Mouse (Mus musculus) lung, adult 2 months (tissue): Measurements from ENCODE around the gene Shroom3. TPM values are rescaled to one million over a fixed set of nuclear protein-coding genes. Genes with fewer than 3 reads are reported as not detected.
A peak's percentile ranks its signal among the peaks of the same experiment; 100 is the strongest.

Experiments
- DNase-seq: peaks from one replicate; pipeline ENCODE4 v3.0.0; 2022
- H3K4me1 ChIP-seq: fragments of 200-500 bp; 2 replicates; pipeline ENCODE4 v1.6.1; 2011; ENCODE audit warnings: low read length; ENCODE audit not compliant: control insufficient read depth, insufficient read depth
- H3K4me3 ChIP-seq: fragments of 200-500 bp; replicated peaks from 2 replicates; pipeline ENCODE3; 2011; ENCODE audit warnings: low read depth, mild to moderate bottlenecking, control low read depth, low read length; ENCODE audit errors: extremely low read depth
- CTCF ChIP-seq: fragments of 200-500 bp; IDR thresholded peaks from 2 replicates; pipeline ENCODE4 v1.5.1; 2011; ENCODE audit warnings: mild to moderate bottlenecking, low read length, control low read depth; ENCODE audit not compliant: insufficient read depth
- POLR2A ChIP-seq: fragments of 200-500 bp; IDR thresholded peaks from 2 replicates; pipeline ENCODE4 v1.6.1; 2011; ENCODE audit warnings: low read depth, mild to moderate bottlenecking, control low read depth, low read length, borderline replicate concordance; ENCODE audit errors: extremely low read depth
- WGBS: fragments of 180-500 bp; shearing (Covaris S2); methylation state at CpG from one replicate; pipeline ENCODE4 v1.1.7; 2018; 5-methylcytosine and 5-hydroxymethylcytosine counted together
- polyA plus RNA-seq: library from polyadenylated mRNA; depleted of rRNA; stranded (reverse); fragments of >200 nt; gene quantifications from 2 replicates; pipeline ENCODE4 v1.2.3, GENCODE M21; 2012

The Shroom3 gene
- polyA plus RNA-seq, 1 experiment, result 63.6 TPM

- WGBS, result 86% methylated on average over 2 of the region's 2 CpGs
- Histone ChIP-seq H3K4me3 (no peak overlapping the region), H3K4me1 (peaks cover 2% of the 10 kb centered on the region)
- TF ChIP-seq CTCF, result no peak
- no peak for TF ChIP-seq POLR2A
- DNase-seq, result no peak
Measured at GRCm38 (mm10) chr5:92714886-92715285, 31.7 kb downstream of the Shroom3 start.

GRCm38 (mm10) chr5:92715319-92715718 lies 32.1 kb downstream of the Shroom3 start:
- no peak overlapping the region for H3K4me3 ChIP-seq
- no peak for DNase-seq
- TF ChIP-seq CTCF (no peak), POLR2A (no peak)
- 68% methylated on average over 11 of the region's 11 CpGs for WGBS
- peaks cover 2% of the 10 kb centered on the region for H3K4me1 ChIP-seq

DNA sequence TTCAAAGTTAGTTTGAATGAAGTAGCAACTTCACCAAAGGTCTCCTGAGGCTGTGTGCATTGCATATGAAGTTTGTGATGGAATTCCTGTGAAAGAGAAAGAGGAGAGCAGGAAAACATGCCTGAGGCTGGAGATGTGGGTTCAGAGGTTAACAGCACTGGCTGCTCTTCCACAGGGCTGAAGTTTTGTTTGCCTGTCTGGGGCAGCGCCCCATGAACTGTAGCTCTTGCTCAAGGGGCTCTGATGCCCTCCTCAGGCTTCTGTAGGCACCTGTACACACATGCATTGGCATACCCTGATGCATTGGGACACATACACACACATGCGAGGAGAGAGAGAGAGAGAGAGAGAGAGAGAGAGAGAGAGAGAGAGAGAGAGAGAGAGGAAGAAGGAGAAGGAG lies 32.7 kb downstream of the Shroom3 start:
- DNase-seq, result no peak
- WGBS, result 71% methylated on average over 2 of the region's 2 CpGs
- no peak overlapping the region for H3K4me3 ChIP-seq
- peaks cover 2% of the 10 kb centered on the region for H3K4me1 ChIP-seq
- TF ChIP-seq POLR2A, result no peak
- TF ChIP-seq CTCF, result no peak

DNA sequence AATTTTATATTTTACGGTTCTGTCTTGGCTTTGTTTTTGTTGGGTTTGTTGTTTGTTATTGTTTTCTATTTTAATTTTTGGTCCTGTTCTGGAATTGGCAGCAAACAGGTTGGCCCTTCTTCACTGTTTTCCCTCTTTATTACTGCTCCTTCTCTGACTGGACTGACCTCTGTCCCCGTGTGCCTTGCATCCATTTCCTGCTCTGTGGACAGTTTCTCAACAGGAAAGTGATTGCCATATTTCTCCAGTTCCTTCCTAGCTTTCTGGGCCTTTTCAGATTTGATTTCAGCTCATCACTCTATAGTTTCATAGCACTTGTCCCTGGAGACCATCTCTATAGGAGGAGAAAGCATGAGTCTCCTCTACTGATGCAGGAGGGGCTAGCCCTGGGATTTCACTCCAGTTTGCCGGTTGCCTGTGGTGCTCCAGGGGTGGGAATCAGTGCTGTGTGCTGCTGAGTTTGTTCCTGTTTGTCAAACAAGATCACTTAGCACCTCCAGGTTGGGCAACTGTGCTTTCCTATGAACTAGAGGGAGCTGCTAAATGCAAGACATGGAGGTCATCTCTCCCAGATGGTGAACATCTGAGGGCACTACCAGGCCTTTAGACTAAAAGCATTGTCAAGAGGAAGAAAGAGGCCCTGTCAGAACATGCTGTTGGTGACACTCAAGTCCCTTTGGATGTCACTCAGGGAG lies 34.6 kb downstream of the Shroom3 start:
- TF ChIP-seq CTCF, result no peak
- no peak for TF ChIP-seq POLR2A
- 48% methylated on average over 3 of the region's 3 CpGs for WGBS
- H3K4me1 ChIP-seq, result no peaks in the 10 kb centered on the region; the same call in none of the 2 replicates
- peak; percentile 25 for DNase-seq
- H3K4me3 ChIP-seq, result no peak overlapping the region

- no peaks in the 10 kb centered on the region; the same call in none of the 2 replicates for H3K4me1 ChIP-seq
- no peak for TF ChIP-seq CTCF
- no peak for DNase-seq
- WGBS, result 73% methylated on average over 3 of the region's 3 CpGs
- H3K4me3 ChIP-seq, result no peak overlapping the region
Measured at GRCm38 (mm10) chr5:92718856-92719255, 35.6 kb downstream of the Shroom3 start.

- DNase-seq, result no peak
- no peak overlapping the region for H3K4me3 ChIP-seq
- 87% methylated on average over 8 of the region's 8 CpGs for WGBS
- TF ChIP-seq CTCF (no peak), POLR2A (no peak)
- H3K4me1 ChIP-seq, result no peaks in the 10 kb centered on the region; the same call in 1 of the 2 replicates
Measured at GRCm38 (mm10) chr5:92721610-92722009, 38.4 kb downstream of the Shroom3 start.

DNA sequence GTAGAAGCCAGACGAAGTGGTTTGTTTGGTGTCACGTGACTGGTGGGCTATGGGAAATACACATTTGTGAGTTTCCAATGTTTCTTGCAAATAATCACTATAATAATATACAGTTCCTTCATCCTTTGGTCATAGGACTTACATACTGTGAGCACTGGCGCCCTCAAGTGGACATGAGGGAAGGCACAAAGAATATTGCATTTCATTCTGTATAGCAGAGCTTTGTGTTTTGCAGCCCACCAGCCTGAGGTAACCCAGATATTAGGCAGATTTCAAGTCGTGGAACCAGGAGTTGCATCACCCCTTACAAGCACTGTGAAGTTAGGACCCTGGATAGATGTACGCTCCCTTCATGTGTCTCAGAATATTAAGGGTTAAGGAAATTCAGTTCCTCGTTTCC lies 42.7 kb downstream of the Shroom3 start:
- 23% methylated on average over 6 of the region's 6 CpGs for WGBS
- peak; percentile 42 for DNase-seq
- TF ChIP-seq POLR2A, result no peak
- TF ChIP-seq CTCF, result peak; percentile 48
- Histone ChIP-seq H3K4me1 (no peaks in the 10 kb centered on the region), H3K4me3 (no peak overlapping the region)

- no peak overlapping the region for H3K4me3 ChIP-seq
- TF ChIP-seq POLR2A (no peak), CTCF (peak; percentile 41)
- DNase-seq, result peak; percentile 37
- H3K4me1 ChIP-seq, result no peaks in the 10 kb centered on the region
- WGBS, result 33% methylated on average over 5 of the region's 5 CpGs
Measured at GRCm38 (mm10) chr5:92728252-92728828, 45.1 kb downstream of the Shroom3 start.

DNA sequence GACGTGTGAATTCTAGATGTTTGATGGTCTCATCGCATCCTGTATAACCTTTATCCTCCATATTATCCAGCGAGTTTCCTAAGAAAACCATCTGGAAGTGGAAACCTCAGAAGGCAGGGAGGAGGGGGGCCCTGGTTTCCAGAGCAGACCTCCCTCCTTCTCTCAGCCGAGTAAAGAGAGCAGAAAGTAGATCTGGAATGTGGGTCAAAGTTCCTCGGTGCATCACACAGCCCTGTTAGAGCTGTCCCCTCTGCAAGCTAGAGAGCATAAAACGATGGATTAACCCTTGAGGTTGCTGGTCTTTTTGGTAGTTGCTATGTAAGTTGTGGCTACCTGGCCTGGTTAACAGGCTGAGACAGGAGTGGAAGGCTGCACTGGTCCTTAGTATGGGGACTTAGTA lies 46.0 kb downstream of the Shroom3 start:
- no peak for DNase-seq
- 75% methylated on average over 6 of the region's 6 CpGs for WGBS
- no peaks in the 10 kb centered on the region for H3K4me1 ChIP-seq
- H3K4me3 ChIP-seq, result no peak overlapping the region
- TF ChIP-seq CTCF (no peak), POLR2A (no peak)

DNA sequence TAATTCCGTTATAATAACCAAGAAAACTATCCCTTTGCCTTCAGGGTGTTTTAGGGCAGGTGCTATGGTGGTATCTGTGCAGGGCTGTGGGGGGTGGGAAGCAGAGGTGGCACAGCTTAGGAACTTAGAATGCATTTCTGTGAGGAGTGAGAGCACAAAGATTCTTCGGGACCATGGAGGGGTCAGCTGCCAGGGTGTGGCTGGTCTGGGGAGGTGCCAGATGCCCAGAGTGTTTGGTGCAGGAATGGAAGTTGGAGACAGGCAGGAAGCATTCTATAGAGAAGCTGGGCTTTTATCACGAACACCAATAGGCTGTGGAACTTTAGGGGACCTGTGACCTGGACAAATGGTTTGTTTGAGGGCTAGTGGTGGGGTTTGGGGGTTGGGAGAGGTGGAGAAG lies 58.6 kb downstream of the Shroom3 start:
- 54% methylated on average over 3 of the region's 3 CpGs for WGBS
- Histone ChIP-seq H3K4me3 (no peak overlapping the region), H3K4me1 (peaks cover 5% of the 10 kb centered on the region; the same call in 1 of the 2 replicates)
- no peak for DNase-seq
- TF ChIP-seq POLR2A (no peak), CTCF (no peak)

GRCm38 (mm10) chr5:92742701-92743100 lies 59.5 kb downstream of the Shroom3 start:
- 77% methylated on average over 5 of the region's 5 CpGs for WGBS
- TF ChIP-seq POLR2A (no peak), CTCF (no peak)

More at GRCm38 (mm10) chr5:92742701-92743100, 59.5 kb downstream of the Shroom3 start:
- no peak for DNase-seq
- Histone ChIP-seq H3K4me3 (no peak overlapping the region), H3K4me1 (peaks cover 5% of the 10 kb centered on the region; the same call in 1 of the 2 replicates)
